ENCODE assay signal across 8 mouse cellular contexts in genomic region chr11:115814605-115815450, GRCm38 (mm10). TPM values are rescaled to one million over a fixed set of nuclear protein-coding genes. Genes with fewer than 3 reads are reported as not detected.
DNase-seq lines count a peak whose midpoint lies in the region; ATAC-seq lines count a peak whose summit lies in the region.

Gene Tsen54 (plus strand): TSS chr11:115814724.

- peak within 1 kb of the TSS; percentile 85 for H3K9ac ChIP-seq in hindbrain, embryonic 12.5 days

- peak within 1 kb of the TSS; percentile 83 for H3K4me2 ChIP-seq in hindbrain, embryonic 12.5 days (replicated peaks)

- peaks cover 23% of the 10 kb centered on the region for H3K36me3 ChIP-seq in hindbrain, embryonic 12.5 days

- DNase-seq in Muller cell, postnatal 12 days (ENCODE audit: inconsistent ontology term) = peak; percentile 85
- peak; percentile 83 for DNase-seq in cerebellum, adult 9-10 months
- DNase-seq in frontal cortex, adult 2 months (ENCODE audit: extremely low spot score in 1 of 2, low spot score in 1 of 2) = peak in 1 of 2 experiments; percentile 88
- peak; percentile 84 for DNase-seq in layer of hippocampus, postnatal 36 days
- DNase-seq in lung, postnatal 36 days = peak; percentile 89
- DNase-seq in retina, embryonic 14.5 days (ENCODE audit: low spot score) = peak; percentile 88
- peak; percentile 92 for DNase-seq in thymus, postnatal 4 days

- H3K9me3 ChIP-seq in hindbrain, embryonic 12.5 days (replicated peaks) = no peaks in the 10 kb centered on the region

- WGBS in hindbrain, embryonic 12.5 days = under 1% methylated on average over 71 of the region's 84 CpGs

- peak within 1 kb of the TSS; percentile 75 for H3K27ac ChIP-seq in hindbrain, embryonic 12.5 days

- peaks cover 43% of the 10 kb centered on the region for H3K4me1 ChIP-seq in hindbrain, embryonic 12.5 days

- H3K27me3 ChIP-seq in hindbrain, embryonic 12.5 days = no peaks in the 10 kb centered on the region

- peak within 1 kb of the TSS; percentile 93 for H3K4me3 ChIP-seq in hindbrain, embryonic 12.5 days

- ATAC-seq in hindbrain, embryonic 12.5 days (ENCODE audit: low FRiP score) = peak; percentile 51

RNA-seq across cellular contexts. Expression of gene Tsen54, which starts in this region (rescaled TPM):
- polyA plus RNA-seq in frontal cortex, adult 2 months (2012; rRNA removed) = 15.6 and 16.8 TPM in 2 replicates
- 27.1 and 28.8 TPM in 2 replicates for polyA plus RNA-seq in hindbrain, embryonic 12.5 days (2016; fragmentation: Nextera tagmentation; extraction: Ambion mirVana)
- total RNA-seq in layer of hippocampus, postnatal 36 days (2021) = 10 to 100 TPM; 12.0 to 12.7 TPM
